Mouse (Mus musculus) liver, adult 2 months (tissue): ENCODE data around the gene Cbr1.

Source experiments
- CTCF ChIP-seq: fragments of 200-500 bp; IDR thresholded peaks from 2 replicates; pipeline ENCODE4 v1.5.1; 2011; ENCODE audit warnings: low read depth, low read length, control low read depth
- POLR2A ChIP-seq: fragments of 200-500 bp; IDR thresholded peaks from 2 replicates; pipeline ENCODE4 v1.6.1; 2011; ENCODE audit warnings: low read length, control low read depth; ENCODE audit not compliant: insufficient read depth; ENCODE audit errors: extremely low read depth

DNA sequence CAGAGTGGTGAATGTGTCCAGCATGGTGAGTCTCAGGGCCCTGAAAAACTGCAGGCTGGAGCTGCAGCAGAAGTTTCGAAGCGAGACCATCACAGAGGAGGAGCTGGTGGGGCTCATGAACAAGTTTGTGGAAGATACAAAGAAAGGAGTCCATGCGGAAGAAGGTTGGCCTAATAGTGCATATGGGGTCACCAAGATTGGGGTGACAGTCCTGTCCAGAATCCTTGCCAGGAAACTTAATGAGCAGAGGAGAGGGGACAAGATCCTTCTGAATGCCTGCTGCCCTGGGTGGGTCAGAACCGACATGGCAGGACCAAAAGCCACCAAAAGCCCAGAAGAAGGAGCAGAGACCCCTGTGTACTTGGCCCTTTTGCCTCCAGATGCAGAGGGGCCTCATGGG lies 4.1 kb downstream of the Cbr1 start:
- TF ChIP-seq CTCF = no peak
- TF ChIP-seq POLR2A = no peak
